Mouse (Mus musculus): ENCODE measurements around the gene Fzd5.

DNA sequence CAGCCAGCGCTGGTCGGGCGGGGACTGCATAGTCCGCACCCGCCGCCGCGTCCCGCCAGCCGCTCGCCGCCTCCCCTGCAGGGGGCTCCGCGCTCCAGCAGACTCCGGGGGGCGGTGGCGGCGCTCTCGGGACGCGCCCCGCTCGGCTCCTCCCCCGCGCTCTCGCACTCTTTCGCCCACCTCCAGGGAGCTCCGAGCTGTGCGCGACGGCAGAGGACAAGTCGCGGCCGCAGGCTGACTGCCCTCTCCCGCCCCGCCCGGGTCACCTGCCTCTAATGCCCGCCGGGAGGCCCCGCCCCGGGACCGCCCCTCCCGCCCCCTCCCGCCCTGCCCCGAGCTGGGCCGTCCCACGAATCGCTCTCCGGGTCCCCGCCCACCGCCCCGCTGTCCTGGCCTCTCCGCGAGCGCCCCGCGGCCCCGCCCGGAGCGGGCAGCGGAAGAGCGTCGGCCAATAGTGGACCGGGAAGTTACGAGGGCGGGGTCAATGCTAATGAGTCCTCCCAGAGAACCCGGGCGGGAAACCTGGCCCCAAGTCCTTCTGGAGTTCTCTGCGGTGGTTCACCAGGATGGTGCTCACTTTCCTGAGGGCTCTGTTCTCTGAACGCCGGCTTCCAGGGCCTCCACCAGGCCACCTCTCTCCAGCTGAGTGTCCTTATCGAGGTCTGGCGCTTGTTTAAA is at the start of gene Fzd5:
- no peak for TF ChIP-seq CTCF (IDR thresholded peaks at IDR 0.05; ENCODE audit: insufficient read depth, low read depth, low read length)
- TF ChIP-seq POLR2A (IDR thresholded peaks at IDR 0.05; ENCODE audit: insufficient read depth, low read depth, low read length): no peak

Measured in olfactory bulb, adult 2 months (tissue).